Mouse (Mus musculus) neural tube, embryonic 14.5 days (tissue): ENCODE data around the gene Tmem116. TPM values are rescaled to one million over a fixed set of nuclear protein-coding genes. Genes with fewer than 3 reads are reported as not detected.

Experiments
- ATAC-seq: fragments of 200-750 bp; cut with Nextera tagmentation; 2 replicates; pipeline ENCODE4 v1.8.0; 2017; ENCODE audit warnings: low read depth, mild to moderate bottlenecking, moderate TSS enrichment, moderate library complexity
- H3K27ac ChIP-seq: fragments of 300-500 bp; sonication (generic); 2 replicates; pipeline ENCODE4 v1.5.1; 2014; ENCODE audit warnings: low read depth, mild to moderate bottlenecking, control low read depth, low read length, moderate library complexity, mixed read lengths
- H3K27me3 ChIP-seq: fragments of 300-500 bp; sonication (generic); 2 replicates; pipeline ENCODE4 v1.6.1; 2014; ENCODE audit warnings: low read length; ENCODE audit not compliant: control insufficient read depth, insufficient read depth
- H3K36me3 ChIP-seq: fragments of 300-500 bp; sonication (generic); 2 replicates; pipeline ENCODE4 v1.6.1; 2014; ENCODE audit warnings: low read length, mixed read lengths; ENCODE audit not compliant: control insufficient read depth, insufficient read depth
- H3K4me1 ChIP-seq: fragments of 300-500 bp; sonication (generic); 2 replicates; pipeline ENCODE4 v1.6.1; 2014; ENCODE audit warnings: low read length; ENCODE audit not compliant: control insufficient read depth, insufficient read depth
- H3K4me2 ChIP-seq: fragments of 300-500 bp; sonication (generic); 2 replicates; pipeline ENCODE4 v1.6.1; 2014; ENCODE audit warnings: mild to moderate bottlenecking, low read depth, low read length, control low read depth
- H3K4me3 ChIP-seq: fragments of 300-500 bp; sonication (generic); 2 replicates; pipeline ENCODE4 v1.5.1; 2014; ENCODE audit warnings: low read depth, low read length, control low read depth, mixed read lengths
- H3K9ac ChIP-seq: fragments of 300-500 bp; sonication (generic); replicated peaks from 2 replicates; pipeline ENCODE4 v1.6.1; 2014; ENCODE audit warnings: low read depth, mild to moderate bottlenecking, control low read depth, low read length, mixed read lengths
- H3K9me3 ChIP-seq: fragments of 300-500 bp; sonication (generic); 2 replicates; pipeline ENCODE4 v1.6.1; 2016; ENCODE audit warnings: low read length; ENCODE audit not compliant: control insufficient read depth
- WGBS: fragments of 180-500 bp; shearing (Covaris S2); extraction: QIAGEN DNeasy Blood & Tissue Kit; methylation state at CpG from one replicate; pipeline ENCODE4 v1.1.7; 2014; 5-methylcytosine and 5-hydroxymethylcytosine counted together
- polyA plus RNA-seq: library from polyadenylated mRNA; unstranded; fragments of >200 nt; fragmentation: Nextera tagmentation; extraction: Ambion mirVana; gene quantifications from 2 replicates; pipeline ENCODE4 v1.2.1, GENCODE M21; 2014

Gene Tmem116
- polyA plus RNA-seq = 2.2 and 3.4 TPM in 2 replicates

DNA sequence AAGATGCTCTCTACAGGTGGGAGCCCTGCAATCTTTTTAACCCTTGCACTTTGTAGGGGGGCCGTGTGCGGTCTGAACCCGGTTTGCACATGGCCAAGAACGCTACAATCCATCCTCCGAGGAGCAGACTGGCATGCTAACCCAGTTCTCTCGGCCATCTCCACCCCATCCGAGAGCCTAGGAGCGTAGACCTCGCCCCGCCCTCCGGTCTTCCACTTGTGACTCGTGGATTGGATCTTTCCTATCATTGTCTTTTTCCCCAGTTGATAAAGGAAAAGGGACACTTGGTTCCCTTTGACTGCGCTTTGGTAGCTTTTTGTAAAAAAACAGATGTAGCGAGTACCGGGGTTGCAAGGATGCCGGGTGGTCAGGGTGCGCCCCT lies at the start of gene Tmem116:
Tmem116 (plus strand) TSS at position 250 of the 382 bp plus-strand sequence.
- peak within 1 kb of the TSS; percentile 89 for H3K4me3 ChIP-seq
- peaks cover 11% of the 10 kb centered on the region for H3K4me1 ChIP-seq
- peak within 1 kb of the TSS; percentile 96 for H3K27ac ChIP-seq
- peak within 1 kb of the TSS; percentile 93 for H3K9ac ChIP-seq
- H3K9me3 ChIP-seq = no peaks in the 10 kb centered on the region
- under 1% methylated on average over 17 of the region's 17 CpGs for WGBS
- peak; percentile 48 for ATAC-seq
- peaks cover 4% of the 10 kb centered on the region; the same call in 1 of the 2 replicates for H3K27me3 ChIP-seq
- H3K36me3 ChIP-seq = peaks cover 10% of the 10 kb centered on the region
- peak within 1 kb of the TSS; percentile 93 for H3K4me2 ChIP-seq

- Histone ChIP-seq H3K36me3 (peaks cover 16% of the 10 kb centered on the region), H3K27me3 (no peaks in the 10 kb centered on the region), H3K9me3 (no peaks in the 10 kb centered on the region)
Observed at GRCm38 (mm10) chr5:121407856-121408255, 43.8 kb upstream of the Tmem116 start.

GRCm38 (mm10) chr5:121410975-121411374 lies 40.7 kb upstream of the Tmem116 start:
- H3K4me2 ChIP-seq = no peak overlapping the region
- no peaks in the 10 kb centered on the region for H3K9me3 ChIP-seq
- no peak overlapping the region for H3K9ac ChIP-seq
- peaks cover 33% of the 10 kb centered on the region for H3K36me3 ChIP-seq
- no peak overlapping the region for H3K4me3 ChIP-seq
- H3K27me3 ChIP-seq = no peaks in the 10 kb centered on the region
- H3K4me1 ChIP-seq = no peaks in the 10 kb centered on the region
- WGBS = 94% methylated on average over 4 of the region's 4 CpGs
- H3K27ac ChIP-seq = no peak overlapping the region
- ATAC-seq = no peak

More at GRCm38 (mm10) chr5:121407856-121408255, 43.8 kb upstream of the Tmem116 start:
- H3K27ac ChIP-seq = no peak overlapping the region
- no peak for ATAC-seq
- H3K4me2 ChIP-seq = no peak overlapping the region
- 92% methylated on average over 8 of the region's 8 CpGs for WGBS
- H3K9ac ChIP-seq = no peak overlapping the region
- no peak overlapping the region for H3K4me3 ChIP-seq
- H3K4me1 ChIP-seq = no peaks in the 10 kb centered on the region

- no peaks in the 10 kb centered on the region for H3K4me1 ChIP-seq
- no peak overlapping the region for H3K27ac ChIP-seq
- H3K27me3 ChIP-seq = no peaks in the 10 kb centered on the region
- no peak for ATAC-seq
- no peaks in the 10 kb centered on the region for H3K9me3 ChIP-seq
- H3K4me3 ChIP-seq = no peak overlapping the region
- H3K36me3 ChIP-seq = peaks cover 78% of the 10 kb centered on the region
- no peak overlapping the region for H3K9ac ChIP-seq
- H3K4me2 ChIP-seq = no peak overlapping the region
- 92% methylated on average over 9 of the region's 9 CpGs for WGBS
Observed at GRCm38 (mm10) chr5:121420721-121421120, 31.0 kb upstream of the Tmem116 start.

DNA sequence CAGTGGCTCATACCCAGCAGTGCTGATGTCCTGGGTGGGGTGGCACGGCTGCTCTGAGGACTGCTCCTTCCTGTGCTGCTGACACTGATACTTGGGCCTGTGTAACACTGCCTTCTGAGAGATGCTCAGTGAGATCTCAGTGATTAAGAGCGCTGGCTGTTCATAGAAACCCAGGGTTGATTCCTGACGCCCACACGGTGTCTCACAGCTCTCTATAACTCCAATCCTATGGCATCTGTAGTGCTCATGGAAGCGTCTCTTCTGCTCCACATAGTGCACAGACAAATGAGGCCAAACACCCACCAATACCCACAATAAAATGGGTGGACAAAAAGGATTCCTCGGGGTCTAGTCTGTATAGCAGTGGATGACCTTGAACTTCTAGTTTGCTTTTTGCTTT lies 28.9 kb upstream of the Tmem116 start:
- no peak overlapping the region for H3K9ac ChIP-seq
- H3K9me3 ChIP-seq = no peaks in the 10 kb centered on the region
- 94% methylated on average over 6 of the region's 6 CpGs for WGBS
- H3K4me2 ChIP-seq = no peak overlapping the region
- H3K27me3 ChIP-seq = no peaks in the 10 kb centered on the region
- ATAC-seq = no peak
- no peaks in the 10 kb centered on the region for H3K4me1 ChIP-seq
- H3K4me3 ChIP-seq = no peak overlapping the region
- H3K27ac ChIP-seq = no peak overlapping the region
- peaks cover 73% of the 10 kb centered on the region for H3K36me3 ChIP-seq

- Histone ChIP-seq H3K27me3 (no peaks in the 10 kb centered on the region), H3K36me3 (peaks cover 73% of the 10 kb centered on the region), H3K9ac (no peak overlapping the region), H3K4me1 (no peaks in the 10 kb centered on the region), H3K4me2 (no peak overlapping the region), H3K4me3 (no peak overlapping the region), H3K27ac (no peak overlapping the region), H3K9me3 (no peaks in the 10 kb centered on the region)
- no peak for ATAC-seq
- 92% methylated on average over 10 of the region's 10 CpGs for WGBS
Observed at GRCm38 (mm10) chr5:121423297-121423696, 28.4 kb upstream of the Tmem116 start.

GRCm38 (mm10) chr5:121428954-121429353 lies 22.7 kb upstream of the Tmem116 start:
- WGBS = 86% methylated on average over 3 of the region's 3 CpGs
- ATAC-seq = no peak
- Histone ChIP-seq H3K4me3 (no peak overlapping the region), H3K4me2 (no peak overlapping the region), H3K9ac (no peak overlapping the region), H3K27me3 (no peaks in the 10 kb centered on the region), H3K27ac (no peak overlapping the region), H3K9me3 (no peaks in the 10 kb centered on the region), H3K4me1 (no peaks in the 10 kb centered on the region), H3K36me3 (peaks cover 83% of the 10 kb centered on the region)

DNA sequence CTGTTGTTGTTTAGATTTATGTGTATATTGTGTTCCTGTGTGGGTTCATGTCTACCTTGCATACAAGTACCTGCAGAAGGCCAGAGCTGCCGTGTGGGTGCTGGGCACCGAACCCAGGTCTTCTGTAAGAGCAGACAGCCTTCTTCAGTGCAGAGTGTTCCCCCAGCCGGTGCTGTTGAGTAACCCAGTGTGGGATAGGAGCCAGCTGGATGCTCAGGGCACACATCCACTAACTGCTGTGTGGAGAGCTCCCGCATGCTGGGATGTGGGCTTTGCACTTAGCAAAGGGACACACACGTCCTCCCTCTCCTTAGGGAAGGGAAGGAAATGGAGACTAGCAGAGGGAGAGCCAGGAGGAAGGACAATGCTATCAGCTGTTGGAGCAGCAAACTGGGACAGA lies 13.6 kb upstream of the Tmem116 start:
- Histone ChIP-seq H3K36me3 (peaks cover 80% of the 10 kb centered on the region), H3K27me3 (no peaks in the 10 kb centered on the region), H3K27ac (no peak overlapping the region), H3K4me2 (no peak overlapping the region), H3K9ac (no peak overlapping the region), H3K4me3 (no peak overlapping the region), H3K9me3 (no peaks in the 10 kb centered on the region), H3K4me1 (no peaks in the 10 kb centered on the region)
- WGBS = 86% methylated on average over 5 of the region's 5 CpGs
- no peak for ATAC-seq

GRCm38 (mm10) chr5:121438756-121439155 lies 12.9 kb upstream of the Tmem116 start:
- Histone ChIP-seq H3K4me2 (no peak overlapping the region), H3K27me3 (no peaks in the 10 kb centered on the region), H3K9ac (no peak overlapping the region), H3K27ac (no peak overlapping the region), H3K9me3 (no peaks in the 10 kb centered on the region), H3K4me3 (no peak overlapping the region), H3K36me3 (peaks cover 77% of the 10 kb centered on the region), H3K4me1 (no peaks in the 10 kb centered on the region)
- WGBS = 93% methylated on average over 11 of the region's 11 CpGs
- ATAC-seq = no peak
